9 mouse cellular contexts compared by ENCODE assay signal in genomic region chrX:71963275-71963912, GRCm38 (mm10). TPM values are rescaled to one million over a fixed set of nuclear protein-coding genes. Genes with fewer than 3 reads are reported as not detected.
DNase-seq lines count a peak whose midpoint lies in the region; ATAC-seq and TF ChIP-seq lines count a peak whose summit lies in the region.
"Had no signal": no experiment of that assay in that cellular context is flagged by ENCODE, and none has a peak within 500 bp of the region (broad histone marks: within the 10 kb centered on the region; RNA-seq: fewer than 3 reads in every experiment).

No protein-coding gene starts in this region.

- H3K27me3 ChIP-seq in embryonic facial prominence, embryonic 15.5 days, result no peaks in the 10 kb centered on the region; the same call in 1 of the 2 replicates
- H3K27me3 ChIP-seq in hindbrain, postnatal 0 days (ENCODE audit: insufficient read depth, low read length), result no peaks in the 10 kb centered on the region
- no peaks in the 10 kb centered on the region for H3K27me3 ChIP-seq in neural tube, embryonic 11.5 days (ENCODE audit: control insufficient read depth, insufficient read depth, low read length)

- H3K4me1 ChIP-seq in embryonic facial prominence, embryonic 15.5 days, result no peaks in the 10 kb centered on the region
- H3K4me1 ChIP-seq in hindbrain, postnatal 0 days (ENCODE audit: insufficient read depth, low read length), result no peaks in the 10 kb centered on the region
- no peaks in the 10 kb centered on the region for H3K4me1 ChIP-seq in neural tube, embryonic 11.5 days (ENCODE audit: control insufficient read depth, insufficient read depth, low read length)

- no peaks in the 10 kb centered on the region for H3K36me3 ChIP-seq in embryonic facial prominence, embryonic 15.5 days
- H3K36me3 ChIP-seq in hindbrain, postnatal 0 days (ENCODE audit: insufficient read depth, low read length), result no peaks in the 10 kb centered on the region
- no peaks in the 10 kb centered on the region for H3K36me3 ChIP-seq in neural tube, embryonic 11.5 days (ENCODE audit: control insufficient read depth, insufficient read depth, low read length)

- no peaks in the 10 kb centered on the region for H3K9me3 ChIP-seq in embryonic facial prominence, embryonic 15.5 days (replicated peaks)
- no peaks in the 10 kb centered on the region for H3K9me3 ChIP-seq in hindbrain, postnatal 0 days (ENCODE audit: low read length)
- H3K9me3 ChIP-seq in neural tube, embryonic 11.5 days (ENCODE audit: control insufficient read depth, low read length), result no peaks in the 10 kb centered on the region

- WGBS in embryonic facial prominence, embryonic 15.5 days, result 36% methylated on average over 9 of the region's 9 CpGs
- WGBS in hindbrain, postnatal 0 days, result 36% methylated on average over 9 of the region's 9 CpGs
- 33% methylated on average over 9 of the region's 9 CpGs for WGBS in neural tube, embryonic 11.5 days

- H3K27ac ChIP-seq in layer of hippocampus, adult 2 months, result peak overlapping the region; percentile 53; the same call in 1 of the 2 replicates
- H3K27ac ChIP-seq in embryonic facial prominence, embryonic 15.5 days (replicated peaks), result no peak overlapping the region
- H3K27ac ChIP-seq in hindbrain, postnatal 0 days, result peak overlapping the region; percentile 74
- no peak overlapping the region for H3K27ac ChIP-seq in neural tube, embryonic 11.5 days (ENCODE audit: low read depth, low read length)

- no peak for TF ChIP-seq CTCF in layer of hippocampus, adult 2 months (conservative IDR thresholded peaks at IDR 0.05)
- peak; percentile 15; the same call in 1 of the 2 replicates for TF ChIP-seq CTCF in hindbrain, postnatal 0 days (IDR thresholded peaks at IDR 0.05; ENCODE audit: low read depth)

- peak overlapping the region; percentile 64 for H3K4me2 ChIP-seq in embryonic facial prominence, embryonic 15.5 days (replicated peaks)
- H3K4me2 ChIP-seq in hindbrain, postnatal 0 days (ENCODE audit: low read depth, low read length), result peak overlapping the region; percentile 61
- peak overlapping the region; percentile 57 for H3K4me2 ChIP-seq in neural tube, embryonic 11.5 days (ENCODE audit: low read depth)

- 0 out of 2 replicates have a peak overlapping the region, but pooled peaks have one; percentile 9 for H3K9ac ChIP-seq in embryonic facial prominence, embryonic 15.5 days
- peak overlapping the region; percentile 66 for H3K9ac ChIP-seq in hindbrain, postnatal 0 days (replicated peaks; ENCODE audit: low read length)
- peak overlapping the region; percentile 55 for H3K9ac ChIP-seq in neural tube, embryonic 11.5 days (ENCODE audit: low read length)

- no peak for ATAC-seq in embryonic facial prominence, embryonic 15.5 days (ENCODE audit: insufficient number of reproducible peaks, low FRiP score, low TSS enrichment, low read depth)
- ATAC-seq in hindbrain, postnatal 0 days, result peak; percentile 64
- peak; percentile 25; the same call in 1 of the 2 replicates for ATAC-seq in neural tube, embryonic 11.5 days (ENCODE audit: insufficient read depth, low FRiP score, low TSS enrichment)

- DNase-seq in layer of hippocampus, adult 2 months (ENCODE audit: low spot score in 2 of 2), result no peak
- no peak for DNase-seq in layer of hippocampus, adult 18-20 months (ENCODE audit: low spot score in 2 of 2)
- DNase-seq in hindbrain, postnatal 0 days (ENCODE audit: low spot score), result peak; percentile 13
- DNase-seq in neural tube, embryonic 11.5 days (ENCODE audit: low spot score), result no peak
- DNase-seq in MN1 (ENCODE audit: low spot score), result no peak
- DNase-seq in thymus, postnatal 14 days, result no peak
- no peak for DNase-seq in thymus, adult 18-20 months

- H3K4me3 ChIP-seq in layer of hippocampus, adult 2 months, result peak overlapping the region; percentile 58
- H3K4me3 ChIP-seq in embryonic facial prominence, embryonic 15.5 days (replicated peaks), result peak overlapping the region; percentile 53
- peak overlapping the region; percentile 46 for H3K4me3 ChIP-seq in hindbrain, postnatal 0 days (ENCODE audit: low read length)
- peak overlapping the region; percentile 44 for H3K4me3 ChIP-seq in neural tube, embryonic 11.5 days (ENCODE audit: low read depth, low read length)
- H3K4me3 ChIP-seq: myocyte had no signal

RNA-seq across cellular contexts. Expression of gene Prrg3, which starts 1.0 kb away (rescaled TPM):
- total RNA-seq in layer of hippocampus, adult 2 months (2021), result 10 to 100 TPM; 16.0 to 22.9 TPM
- total RNA-seq in layer of hippocampus, adult 18-20 months (2021), result 10 to 100 TPM; 19.3 to 21.2 TPM
- polyA plus RNA-seq in embryonic facial prominence, embryonic 15.5 days (2015; fragmentation: Nextera tagmentation; extraction: Ambion mirVana), result 13.8 and 14.8 TPM in 2 replicates
- total RNA-seq in hindbrain, postnatal 0 days (2014; rRNA removed), result 18.2 and 39.7 TPM in 2 replicates
- polyA plus RNA-seq in hindbrain, postnatal 0 days (2015; fragmentation: Nextera tagmentation; extraction: Ambion mirVana), result 8.4 and 9.1 TPM in 2 replicates
- 7.8 and 8.6 TPM in 2 replicates for polyA plus RNA-seq in neural tube, embryonic 11.5 days (2014; fragmentation: Nextera tagmentation; extraction: Ambion mirVana)
- polyA plus RNA-seq: myocyte had no signal

RNA-seq across cellular contexts. Expression of gene Fate1, which starts 9.4 kb away (rescaled TPM):
- not detected for total RNA-seq in layer of hippocampus, adult 2 months (2021)
- not detected for total RNA-seq in layer of hippocampus, adult 18-20 months (2021)
- 0.21 TPM in 1 of 2 replicates, not detected in the other for polyA plus RNA-seq in embryonic facial prominence, embryonic 15.5 days (2015; fragmentation: Nextera tagmentation; extraction: Ambion mirVana)
- not detected in 2 replicates for total RNA-seq in hindbrain, postnatal 0 days (2014; rRNA removed)
- polyA plus RNA-seq in hindbrain, postnatal 0 days (2015; fragmentation: Nextera tagmentation; extraction: Ambion mirVana), result 0.20 TPM in 1 of 2 replicates, not detected in the other
- not detected in 2 replicates for polyA plus RNA-seq in neural tube, embryonic 11.5 days (2014; fragmentation: Nextera tagmentation; extraction: Ambion mirVana)
- polyA plus RNA-seq: myocyte had no signal

RNA-seq across cellular contexts. Expression of gene Cnga2, which starts 28.3 kb away (rescaled TPM):
- under 1 TPM; 0.15 to 0.44 TPM for total RNA-seq in layer of hippocampus, adult 2 months (2021)
- total RNA-seq in layer of hippocampus, adult 18-20 months (2021), result under 1 TPM; 0.13 to 0.40 TPM
- polyA plus RNA-seq in embryonic facial prominence, embryonic 15.5 days (2015; fragmentation: Nextera tagmentation; extraction: Ambion mirVana), result 3.0 and 4.2 TPM in 2 replicates
- total RNA-seq in hindbrain, postnatal 0 days (2014; rRNA removed), result 0.05 and 0.25 TPM in 2 replicates
- 0.09 and 0.15 TPM in 2 replicates for polyA plus RNA-seq in hindbrain, postnatal 0 days (2015; fragmentation: Nextera tagmentation; extraction: Ambion mirVana)
- polyA plus RNA-seq in neural tube, embryonic 11.5 days (2014; fragmentation: Nextera tagmentation; extraction: Ambion mirVana), result 0.09 TPM in 1 of 2 replicates, not detected in the other

RNA-seq across cellular contexts. Expression of gene Gm1141, which starts 42.6 kb away (rescaled TPM):
- under 1 TPM; 0.39 to 0.79 TPM for total RNA-seq in layer of hippocampus, adult 2 months (2021)
- under 1 TPM; 0.40 to 0.71 TPM for total RNA-seq in layer of hippocampus, adult 18-20 months (2021)
- 0.09 TPM in 1 of 2 replicates, not detected in the other for polyA plus RNA-seq in embryonic facial prominence, embryonic 15.5 days (2015; fragmentation: Nextera tagmentation; extraction: Ambion mirVana)
- 0.99 TPM in 1 of 2 replicates, not detected in the other for total RNA-seq in hindbrain, postnatal 0 days (2014; rRNA removed)
- polyA plus RNA-seq in hindbrain, postnatal 0 days (2015; fragmentation: Nextera tagmentation; extraction: Ambion mirVana), result 0.08 TPM in 1 of 2 replicates, not detected in the other
- 0.21 and 0.37 TPM in 2 replicates for polyA plus RNA-seq in neural tube, embryonic 11.5 days (2014; fragmentation: Nextera tagmentation; extraction: Ambion mirVana)

Comparison
In these comparisons a context has a peak if more than half of its experiments do, and no peak if none do; other contexts are left out.
1. H3K27ac ChIP-seq: peak in layer of hippocampus, adult 2 months (single experiment) and hindbrain, postnatal 0 days (single experiment); none in embryonic facial prominence, embryonic 15.5 days (single experiment) and neural tube, embryonic 11.5 days (single experiment).
2. H3K9ac ChIP-seq: peak in every context shown above with its lines; median percentile 66 in hindbrain, postnatal 0 days; 55 in neural tube, embryonic 11.5 days; 9 in embryonic facial prominence, embryonic 15.5 days.
3. Peak in every context shown above with its lines, with median percentiles within 50 percentile points of each other: H3K4me3 ChIP-seq and H3K4me2 ChIP-seq.